Mouse (Mus musculus) adrenal gland, postnatal 10 days (tissue): Measurements from ENCODE around the gene Slc5a5. TPM values are rescaled to one million over a fixed set of nuclear protein-coding genes. Genes with fewer than 3 reads are reported as not detected.

Experiments
- DNase-seq: peaks from one replicate; pipeline ENCODE4 v3.0.0; 2021; ENCODE audit warnings: mixed read lengths
- long read RNA-seq, 2 experiments: library from polyadenylated mRNA; stranded (forward); transcript quantifications; one replicate each; pipeline ENCODE4 v2.0.0; 2021
- total RNA-seq, 2 experiments: library from RNA; stranded (reverse); gene quantifications; 2 replicates each; pipeline ENCODE4 v1.2.3; 2021

Slc5a5 gene
- total RNA-seq: under 1 TPM; 0.27 to 0.42 TPM
- long read RNA-seq, experiment 1: 0 reads
- long read RNA-seq, experiment 2, partial matches to known transcripts: 1 of 1 reads
- long read RNA-seq, experiment 2, other reads (novel, unspliced or antisense): 0 of 1 reads

DNA sequence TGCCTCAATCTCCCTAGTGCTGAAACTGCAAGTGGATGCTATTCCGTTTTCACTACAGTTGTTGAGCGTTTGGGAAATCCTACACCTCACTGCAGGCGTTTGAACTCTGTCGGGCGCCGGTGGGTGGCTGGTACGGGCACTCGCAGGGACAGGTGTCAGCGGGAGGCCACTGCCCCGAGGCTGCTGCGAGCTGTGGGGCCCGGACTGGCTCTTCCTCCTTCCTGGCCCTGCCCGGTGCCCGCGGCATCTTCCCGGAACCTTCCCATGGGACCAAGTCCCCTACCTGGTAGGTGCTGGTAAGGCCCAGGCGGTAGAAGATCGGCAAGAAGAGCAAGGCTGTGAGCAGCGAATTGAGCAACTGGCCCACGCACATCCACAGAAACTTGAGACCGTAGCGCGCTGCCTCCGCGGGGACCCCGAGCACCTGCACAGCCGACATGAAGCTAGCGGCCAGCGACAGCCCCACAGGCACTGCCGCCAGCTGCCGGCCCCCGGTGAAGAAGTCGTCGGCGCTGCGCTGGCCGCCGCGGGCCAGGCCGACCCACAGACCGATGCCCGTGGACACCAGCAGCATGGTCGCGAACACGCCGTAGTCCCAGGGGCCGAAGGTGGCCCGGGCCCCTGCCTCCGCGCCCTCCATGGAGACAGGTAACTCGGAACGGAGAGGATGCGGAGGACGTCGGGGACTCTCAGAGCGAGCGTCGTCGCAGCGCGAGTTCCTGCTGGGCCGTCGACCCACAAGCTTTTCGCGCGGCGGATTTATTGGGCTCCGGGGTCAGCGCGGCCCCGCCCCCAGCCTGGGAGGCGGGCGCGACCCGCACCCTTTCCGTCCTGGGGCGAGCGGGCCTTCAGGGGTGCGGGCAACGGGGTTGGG lies at the start of gene Slc5a5:
Gene Slc5a5 (minus strand): TSS at position 736 of the 874 bp plus-strand sequence.
- peak; percentile 6 for DNase-seq

DNA sequence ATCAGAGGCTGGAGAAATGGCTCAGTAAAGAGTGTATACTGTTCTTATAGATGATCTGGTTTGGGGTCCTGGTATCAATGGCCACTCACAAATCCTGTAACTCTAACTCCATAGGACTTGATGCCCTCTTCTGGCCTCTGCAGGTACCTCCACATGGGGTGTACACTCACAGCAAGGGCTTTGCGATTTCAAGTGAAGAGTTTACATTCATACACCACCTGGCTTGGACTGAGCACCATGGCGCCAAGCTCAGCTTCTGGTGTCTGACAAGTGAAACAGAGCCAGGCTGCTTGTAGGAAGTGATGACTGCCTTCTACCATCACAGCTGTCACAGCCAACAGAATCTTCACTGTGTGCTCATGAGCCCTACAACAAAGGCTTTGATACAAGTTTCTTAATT lies 48.9 kb upstream of the Slc5a5 start:
- no peak for DNase-seq

DNA sequence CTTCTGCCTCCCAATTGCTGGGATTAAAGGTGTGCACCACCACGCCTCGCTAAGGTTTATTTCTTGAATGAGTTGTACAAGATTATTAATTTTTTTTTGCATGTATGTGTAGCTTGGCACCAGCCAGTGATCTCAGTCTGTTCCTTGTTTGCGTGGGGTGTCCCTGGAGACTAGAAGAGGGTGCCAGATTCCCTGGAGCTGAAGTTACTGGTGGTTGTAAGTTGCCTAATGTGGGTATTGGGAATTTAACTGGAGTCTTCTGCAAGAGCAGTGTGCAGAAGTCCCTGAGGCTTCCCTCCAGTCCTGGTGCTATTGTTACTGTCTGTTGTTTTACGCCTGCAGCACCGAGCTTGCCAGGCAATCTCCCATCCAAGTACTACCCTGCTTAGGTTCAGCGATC lies 44.6 kb upstream of the Slc5a5 start:
- DNase-seq: no peak

DNA sequence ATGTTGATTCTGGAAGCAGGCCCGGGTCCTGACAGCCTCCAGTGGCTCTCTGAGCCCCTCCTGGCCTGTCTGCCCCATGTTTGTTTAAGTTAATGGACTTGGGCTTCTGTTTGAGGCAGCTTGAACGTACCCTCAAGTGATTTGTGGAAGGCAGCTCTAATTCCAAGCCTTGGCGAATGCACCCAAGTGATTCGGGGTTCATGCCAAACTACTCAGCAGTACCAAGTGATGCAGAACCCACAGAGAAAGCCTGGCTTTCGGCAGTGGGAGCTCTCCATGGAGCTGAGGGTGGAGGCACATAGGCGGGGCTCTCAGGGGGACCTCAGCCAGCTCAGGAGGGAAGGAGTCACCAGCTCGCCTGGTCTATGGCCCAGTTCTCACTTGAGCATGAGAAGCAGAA lies 42.2 kb upstream of the Slc5a5 start:
- no peak for DNase-seq

DNA sequence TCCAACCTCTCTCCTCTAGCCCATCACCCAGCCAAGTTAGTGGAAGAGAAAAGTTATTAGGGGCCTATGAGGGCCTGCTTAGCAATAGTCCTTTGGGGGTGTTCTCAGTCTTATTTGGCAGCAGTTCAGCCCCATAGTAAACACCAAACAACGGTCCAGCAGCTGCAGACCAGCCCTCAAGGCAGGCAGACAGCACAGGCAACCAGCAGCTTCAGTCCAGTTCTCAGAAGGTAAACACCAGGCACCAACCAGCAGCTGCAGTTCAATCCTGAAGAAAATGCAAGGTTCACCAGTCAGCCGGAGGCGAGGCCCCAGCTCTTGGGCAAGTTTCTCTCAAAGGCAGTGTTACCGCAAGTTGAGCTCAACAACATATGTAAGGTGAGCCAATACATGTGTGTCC lies 40.5 kb upstream of the Slc5a5 start:
- DNase-seq: no peak

DNA sequence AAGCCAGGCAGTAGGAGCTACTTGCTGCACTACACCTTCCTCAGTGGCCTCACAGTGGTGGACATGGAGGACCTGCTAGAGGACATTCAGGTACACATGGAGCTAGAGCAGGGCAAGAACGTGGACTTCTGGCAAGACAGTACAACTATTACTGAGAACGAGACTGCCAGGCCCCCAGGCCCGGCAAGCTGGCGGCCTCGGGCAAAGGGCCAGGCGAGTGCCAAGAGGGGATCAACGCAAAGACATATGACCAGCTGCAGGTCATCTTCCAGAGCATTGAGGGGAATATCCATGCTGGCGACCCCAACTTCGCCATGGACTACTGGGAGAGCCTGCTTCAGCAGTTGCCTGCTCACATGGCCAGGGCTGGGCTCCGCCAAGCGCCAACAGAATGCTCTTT lies 39.2 kb upstream of the Slc5a5 start:
- DNase-seq: no peak

DNA sequence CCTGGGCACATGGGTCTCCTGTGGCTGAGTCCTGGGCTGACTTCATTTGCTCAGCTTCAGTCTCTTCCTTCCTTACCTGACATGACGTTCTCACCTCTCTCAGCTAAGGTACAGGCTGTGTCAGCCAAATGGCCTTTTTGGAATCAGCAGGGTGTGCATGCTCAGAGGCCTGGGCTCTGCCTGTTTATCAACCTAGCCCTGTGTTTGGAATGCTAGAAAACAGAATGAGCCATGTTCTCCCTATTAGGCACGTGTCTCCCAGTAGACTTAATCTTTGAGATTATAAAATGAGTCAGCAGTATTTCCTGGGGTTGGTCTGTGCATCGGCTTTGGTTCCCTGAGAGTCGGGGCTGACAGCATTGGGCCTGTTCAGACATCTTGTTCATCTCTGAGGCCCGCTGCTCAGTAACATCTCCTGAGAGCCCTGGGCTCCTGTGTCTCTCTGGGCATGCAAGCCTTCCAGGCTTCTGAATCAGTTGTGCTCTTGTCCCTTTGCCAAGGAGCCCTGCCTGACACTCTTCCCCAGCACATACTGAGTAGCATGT lies 36.3 kb upstream of the Slc5a5 start:
- no peak for DNase-seq

DNA sequence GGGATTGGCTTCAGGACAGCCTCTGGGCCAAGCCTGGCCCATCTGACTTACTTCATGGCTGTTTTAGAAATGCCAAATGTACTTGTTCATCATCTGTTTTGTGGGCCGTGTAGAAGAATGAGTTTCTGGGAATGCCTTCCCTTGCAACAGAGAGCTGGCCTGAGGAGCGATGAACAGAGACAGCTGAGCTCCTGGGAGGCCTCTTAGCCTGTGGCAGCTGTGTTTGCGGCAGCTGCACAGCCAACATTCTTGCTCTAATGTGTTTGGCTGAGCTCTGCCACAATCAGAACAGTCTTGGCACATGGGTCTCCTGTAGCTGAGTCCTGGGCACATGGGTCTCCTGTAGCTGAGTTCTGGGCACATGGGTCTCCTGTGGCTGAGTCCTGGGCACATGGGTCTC lies 35.5 kb upstream of the Slc5a5 start:
- no peak for DNase-seq

DNA sequence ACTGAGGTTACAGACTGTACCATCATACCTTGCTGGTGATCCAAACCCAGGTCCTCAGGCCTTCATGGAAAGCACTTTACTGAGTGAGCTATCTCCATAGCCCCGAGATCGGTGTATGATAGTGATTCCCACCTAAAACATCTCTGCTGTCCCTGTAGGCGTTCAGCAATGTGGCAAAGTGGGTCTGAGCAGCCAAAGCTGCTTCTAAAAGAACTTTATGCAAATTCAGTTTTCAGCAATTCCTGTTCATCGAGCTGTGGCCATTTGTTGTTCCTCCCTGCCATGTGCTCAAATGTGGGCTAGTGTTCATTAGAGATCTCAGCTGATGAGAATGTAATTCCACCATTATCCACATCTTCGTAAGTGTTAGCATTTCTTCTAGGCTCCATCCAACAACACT lies 33.8 kb upstream of the Slc5a5 start:
- DNase-seq: no peak

DNA sequence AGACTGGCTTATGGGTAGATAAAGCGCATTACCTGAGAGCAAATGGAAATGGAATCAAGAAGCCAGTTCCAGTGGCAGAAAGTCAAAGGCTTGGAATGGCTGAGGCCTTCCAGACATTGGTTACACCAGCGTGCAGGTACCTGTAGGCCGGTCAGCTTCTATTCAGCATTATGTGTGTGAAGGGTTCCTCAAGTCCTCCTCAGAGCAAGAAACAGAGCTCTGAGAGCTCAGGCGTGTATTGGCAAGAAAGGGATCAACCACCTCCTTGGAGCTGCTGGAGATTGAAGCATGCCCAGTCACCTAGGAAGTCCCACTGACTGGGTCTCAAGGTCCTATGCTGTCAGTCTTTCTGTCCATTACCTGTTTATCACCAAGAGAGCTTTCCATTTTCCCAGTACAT lies 33.2 kb upstream of the Slc5a5 start:
- no peak for DNase-seq

DNA sequence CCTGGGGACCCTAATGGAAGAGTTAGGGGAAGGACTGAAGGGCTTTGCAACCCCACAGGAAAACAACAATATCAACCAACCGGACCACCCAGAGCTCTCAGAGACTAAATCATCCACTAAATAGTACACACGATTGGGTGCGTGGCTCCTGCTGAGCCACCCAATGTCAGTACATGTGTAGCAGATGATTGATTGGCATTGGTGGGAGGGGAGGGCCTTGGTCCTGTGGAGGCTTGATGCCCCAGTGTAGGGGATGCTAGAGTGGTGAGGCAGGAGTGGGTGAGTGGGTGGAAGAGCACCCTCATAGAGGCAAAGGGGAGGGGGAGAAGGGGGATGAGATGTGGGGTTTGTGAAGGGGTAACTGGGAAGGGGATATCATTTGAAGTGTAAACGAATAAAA lies 31.6 kb upstream of the Slc5a5 start:
- DNase-seq: no peak

DNA sequence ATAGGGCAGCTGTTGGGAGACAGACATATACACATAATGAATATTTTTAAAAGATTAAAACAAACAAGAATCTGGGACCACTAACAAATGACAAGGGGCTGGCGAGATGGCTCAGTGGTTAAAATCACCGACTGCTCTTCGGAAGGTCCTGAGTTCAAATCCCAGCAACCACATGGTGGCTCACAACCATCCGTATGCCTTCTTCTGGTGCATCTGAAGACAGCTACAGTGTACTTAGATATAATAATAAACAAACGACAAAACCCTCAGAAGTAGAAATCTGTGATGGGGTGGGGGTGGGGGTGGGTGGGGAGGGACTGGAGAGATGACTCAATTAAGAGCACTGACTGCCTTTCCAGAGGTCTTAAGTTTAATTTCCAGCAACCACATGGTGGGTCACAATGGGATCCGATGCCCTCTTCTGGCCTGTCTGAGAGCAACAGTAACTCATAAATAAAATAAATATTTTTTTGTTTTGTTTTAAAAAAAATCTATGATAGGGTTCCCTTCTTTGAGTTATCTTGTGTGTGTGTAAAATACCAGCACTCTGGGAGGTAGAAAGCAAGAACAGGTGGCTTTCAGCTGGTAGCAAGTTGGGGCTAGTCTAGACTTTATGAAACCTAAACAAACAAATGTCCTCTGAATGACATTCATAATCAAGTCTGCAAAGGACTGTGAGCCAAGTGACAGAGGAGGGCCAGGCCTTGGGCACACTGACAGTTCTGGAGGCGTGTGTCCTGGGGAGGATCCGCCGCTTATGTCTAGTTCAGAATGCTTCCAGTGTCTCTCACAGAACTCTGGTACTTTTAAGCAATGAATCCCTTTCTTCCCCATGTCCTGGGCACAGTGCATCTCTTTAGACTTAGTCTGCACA lies 27.7 kb upstream of the Slc5a5 start:
- DNase-seq: peak; percentile 32

DNA sequence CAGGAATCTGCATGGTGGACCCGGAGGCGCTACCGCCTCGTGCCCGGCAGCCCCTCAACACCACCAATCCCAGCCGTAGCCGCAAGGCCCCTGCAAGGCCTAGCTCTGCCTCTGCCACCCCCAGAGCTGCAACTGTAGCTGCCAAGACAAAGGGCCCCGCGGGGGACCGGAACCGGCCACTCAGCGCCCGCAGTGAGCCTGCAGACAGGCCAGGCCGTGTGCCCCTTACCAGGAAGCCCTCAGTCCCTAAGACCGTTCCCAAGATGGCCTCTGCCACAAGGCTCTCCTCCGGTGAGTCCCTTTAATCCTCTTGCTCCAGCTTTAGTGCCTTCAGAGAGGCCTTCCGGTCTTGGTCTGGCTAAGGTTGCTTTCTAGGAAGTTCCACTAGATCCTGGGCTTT lies 22.1 kb upstream of the Slc5a5 start:
- no peak for DNase-seq

DNA sequence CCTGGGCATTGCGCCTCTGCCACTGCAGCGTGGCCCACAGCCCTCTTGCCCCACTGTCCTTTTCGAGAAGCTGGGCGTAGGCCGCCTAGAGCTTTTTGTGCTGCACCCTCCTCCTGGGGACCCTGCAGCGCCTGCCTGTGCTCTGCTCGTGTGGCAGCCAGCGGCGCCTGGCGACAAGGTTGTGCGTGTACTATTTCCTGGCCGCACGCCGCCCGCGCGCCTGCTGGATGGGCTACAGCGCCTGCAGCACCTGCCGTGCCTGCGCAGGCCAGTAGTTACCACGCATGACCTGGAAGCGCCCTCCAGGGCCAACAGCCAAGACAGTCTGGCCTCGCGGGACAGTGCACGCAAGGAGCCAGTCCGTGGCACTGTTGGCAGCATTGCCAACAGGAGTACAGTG lies 21.0 kb upstream of the Slc5a5 start:
- DNase-seq: no peak

DNA sequence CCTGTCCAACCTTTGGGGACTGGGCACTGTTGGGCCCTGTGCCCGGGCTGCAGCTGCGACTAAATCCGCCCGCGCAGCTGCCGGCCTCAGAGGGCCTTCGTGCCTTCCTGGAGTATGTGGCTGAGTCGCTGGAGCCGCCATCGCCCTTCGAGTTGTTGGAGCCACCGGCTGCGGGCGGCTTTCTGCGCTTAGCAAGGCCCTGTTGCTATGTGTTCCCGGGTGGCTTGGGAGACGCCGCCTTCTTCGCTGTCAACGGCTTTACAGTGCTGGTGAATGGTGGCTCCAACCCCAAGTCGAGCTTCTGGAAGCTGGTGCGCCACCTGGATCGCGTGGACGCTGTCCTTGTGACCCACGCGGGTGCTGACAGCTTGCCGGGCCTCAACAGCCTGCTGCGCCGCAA lies 20.4 kb upstream of the Slc5a5 start:
- DNase-seq: no peak

DNA sequence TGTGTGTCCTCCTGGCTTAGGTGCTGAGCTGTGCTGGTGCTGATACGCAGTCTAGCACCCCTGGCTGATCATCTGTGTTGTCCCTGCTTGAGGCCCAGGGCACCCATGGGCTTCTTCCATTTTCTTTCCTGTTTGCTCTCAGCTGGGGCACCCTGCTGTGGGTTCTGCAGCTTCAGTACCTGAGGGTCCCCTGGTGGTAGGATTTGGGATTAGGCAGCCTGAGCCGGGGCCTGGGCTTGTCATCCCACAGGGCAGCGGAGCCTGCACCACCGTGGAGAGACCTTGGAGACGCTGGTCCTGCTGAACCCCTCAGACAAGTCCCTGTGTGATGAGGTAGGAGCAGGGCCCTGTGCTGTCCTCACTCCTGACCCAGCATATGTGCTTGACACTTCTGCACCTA lies 19.0 kb upstream of the Slc5a5 start:
- no peak for DNase-seq

DNA sequence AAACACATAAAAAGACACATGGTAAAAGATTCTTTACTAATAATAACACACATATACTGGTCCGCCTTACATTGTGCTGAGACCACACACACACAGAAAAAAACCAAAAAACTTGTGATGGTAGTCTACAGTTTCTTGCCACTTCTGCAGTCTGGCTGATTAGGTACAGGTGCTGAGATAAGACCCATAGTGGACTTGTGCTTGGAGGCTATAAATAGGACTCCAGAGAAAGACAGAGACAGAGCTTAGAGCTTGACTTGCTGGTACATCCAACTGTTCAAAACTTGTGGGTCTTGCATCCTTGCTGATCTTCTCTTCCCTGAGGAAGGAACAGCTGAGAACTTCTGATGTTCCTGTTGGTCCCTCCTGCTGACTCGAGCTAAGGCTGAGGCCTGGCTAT lies 15.0 kb upstream of the Slc5a5 start:
- DNase-seq: no peak

DNA sequence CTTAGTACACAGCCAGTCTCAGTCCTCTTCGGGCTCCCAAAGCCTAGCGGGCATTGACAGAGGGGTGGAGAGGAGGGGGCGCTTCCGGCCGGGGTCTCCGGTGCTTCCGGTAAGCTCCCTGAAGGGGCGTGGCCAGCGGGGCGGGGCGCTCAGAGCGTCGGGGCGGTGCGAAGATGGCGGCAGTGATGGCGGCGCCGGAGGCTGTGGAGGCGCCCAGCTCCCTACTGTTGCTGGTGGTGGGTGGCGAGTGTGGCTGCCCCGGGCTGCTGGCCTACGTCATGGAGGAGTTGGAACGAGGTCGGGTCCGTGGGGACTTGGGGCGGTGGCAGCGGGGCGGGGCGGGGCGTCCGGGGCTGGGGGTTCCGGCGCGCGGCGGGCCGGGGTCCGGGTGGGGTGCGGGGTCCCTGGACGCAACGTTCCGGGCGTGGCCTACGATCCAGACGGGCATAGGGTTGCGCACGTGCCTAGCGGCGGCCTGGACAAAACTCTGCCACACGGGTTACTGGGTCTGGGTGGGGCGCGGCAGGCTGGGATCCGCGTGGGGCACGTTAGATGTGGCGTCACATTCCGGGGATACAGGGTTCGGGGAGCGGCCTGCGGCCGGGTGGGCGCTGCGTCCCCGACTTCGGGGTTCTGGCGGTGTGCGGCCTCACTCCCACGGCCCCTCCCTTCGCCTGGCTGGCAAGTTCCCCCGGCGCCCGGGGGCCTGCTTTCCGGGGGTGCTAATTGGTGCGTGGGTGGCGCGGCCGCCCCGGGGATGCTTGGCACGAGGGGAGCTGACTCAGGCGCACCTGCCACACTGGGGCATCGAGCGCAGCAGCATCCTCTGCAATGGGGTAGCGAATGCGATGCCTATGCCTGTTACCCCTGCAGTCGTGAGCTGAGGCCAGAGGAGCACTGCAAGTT lies 13.5 kb upstream of the Slc5a5 start, which contains the start of gene Map1s:
Gene Map1s (plus strand): TSS at position 102 of the 906 bp plus-strand sequence.
- DNase-seq: peak; percentile 86

DNA sequence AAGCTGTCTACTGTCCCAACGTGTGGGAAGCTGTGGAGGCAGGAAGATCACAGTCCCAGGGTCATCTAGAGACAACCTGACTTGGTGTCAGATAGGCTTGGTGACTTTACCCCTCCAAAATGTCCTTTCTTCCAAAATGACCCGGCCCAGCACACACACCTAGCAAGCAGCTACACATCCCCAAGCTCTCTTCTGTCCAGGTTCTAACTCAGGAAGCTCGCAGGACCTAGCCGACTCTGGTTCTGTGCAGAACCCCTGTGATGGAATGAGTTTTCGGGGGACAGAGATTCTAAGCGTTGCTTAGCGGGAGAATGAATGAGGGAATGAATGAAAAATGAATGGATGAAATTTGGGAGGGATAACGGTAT lies 12.9 kb upstream of the Slc5a5 start:
- no peak for DNase-seq

DNA sequence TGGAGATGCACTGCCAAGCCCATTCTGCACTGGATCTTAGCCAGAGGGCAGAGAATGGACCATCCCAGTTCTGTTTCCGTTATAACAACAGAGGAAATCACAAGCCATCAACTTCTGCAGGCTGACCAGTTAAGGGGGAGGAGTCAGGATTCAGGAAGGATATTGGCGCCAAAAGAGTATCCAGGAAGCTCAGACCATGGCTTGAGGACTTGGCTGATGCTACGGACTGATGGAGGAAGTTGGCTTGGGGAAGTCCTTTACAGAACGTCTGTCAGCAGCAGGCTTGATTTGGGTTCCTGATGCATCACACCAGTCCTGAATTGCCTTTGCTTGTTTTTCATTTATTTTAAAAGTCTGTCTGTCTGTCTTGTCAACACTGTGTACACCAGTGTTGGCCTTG lies 12.0 kb upstream of the Slc5a5 start:
- no peak for DNase-seq

DNA sequence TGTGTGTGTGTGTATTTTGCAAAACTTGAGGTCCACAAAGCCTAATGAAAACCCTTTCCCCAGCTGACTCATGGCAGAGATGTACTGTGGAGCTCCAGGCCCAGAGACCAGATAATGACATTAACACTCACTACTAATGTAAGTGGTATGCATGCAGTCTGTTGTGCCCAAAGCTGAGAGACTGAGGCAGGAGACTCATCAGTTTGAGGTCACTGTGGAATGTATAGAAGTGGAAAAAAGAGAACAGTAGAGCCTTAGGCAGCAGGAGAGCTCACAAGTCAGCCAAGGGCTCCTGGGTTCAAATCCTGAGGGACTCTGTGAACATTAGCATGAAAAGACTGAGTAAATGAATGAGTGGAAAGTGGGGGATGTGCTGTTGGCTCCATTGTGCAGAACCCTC lies 11.0 kb upstream of the Slc5a5 start:
- no peak for DNase-seq

DNA sequence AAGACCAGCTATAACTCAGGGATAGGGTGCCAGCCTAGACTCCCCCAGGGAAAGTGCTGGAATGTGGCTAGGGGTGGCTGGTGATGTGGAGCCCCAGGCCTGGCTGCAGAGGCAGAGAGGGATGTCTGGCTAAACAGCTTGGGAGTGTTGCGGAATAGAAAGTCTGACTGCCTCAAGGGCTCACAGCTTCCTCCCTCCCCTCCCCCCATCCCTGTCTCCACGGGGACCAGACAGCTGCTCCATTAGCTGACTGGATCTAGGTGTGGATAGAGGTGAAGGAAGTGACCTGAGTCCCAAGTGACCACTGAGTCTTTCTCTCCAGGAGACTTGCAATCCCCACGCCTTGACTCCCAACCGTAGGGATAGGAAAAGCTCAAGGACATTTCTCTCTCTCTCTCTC lies 10.6 kb upstream of the Slc5a5 start:
- no peak for DNase-seq
